Mouse (Mus musculus): ENCODE data around the gene Nebl. TPM values are rescaled to one million over a fixed set of nuclear protein-coding genes. Genes with fewer than 3 reads are reported as not detected.

The Nebl gene
- polyA plus RNA-seq, 1 experiment from 2014 or later: 9.8 TPM

GRCm38 (mm10) chr2:17702481-17703169 lies 28.6 kb downstream of the Nebl start:
- H3K4me2 ChIP-seq (replicated peaks): no peak overlapping the region
- no peak overlapping the region for H3K4me3 ChIP-seq
- ATAC-seq (ENCODE audit: low FRiP score, low read depth): no peak
- no peaks in the 10 kb centered on the region for H3K9me3 ChIP-seq
- H3K9ac ChIP-seq: no peak overlapping the region
- no peak overlapping the region for H3K27ac ChIP-seq
- no peaks in the 10 kb centered on the region for H3K4me1 ChIP-seq
- H3K27me3 ChIP-seq (replicated peaks): no peaks in the 10 kb centered on the region
- WGBS: 61% methylated on average over 7 of the region's 7 CpGs
- H3K36me3 ChIP-seq: no peaks in the 10 kb centered on the region

DNA sequence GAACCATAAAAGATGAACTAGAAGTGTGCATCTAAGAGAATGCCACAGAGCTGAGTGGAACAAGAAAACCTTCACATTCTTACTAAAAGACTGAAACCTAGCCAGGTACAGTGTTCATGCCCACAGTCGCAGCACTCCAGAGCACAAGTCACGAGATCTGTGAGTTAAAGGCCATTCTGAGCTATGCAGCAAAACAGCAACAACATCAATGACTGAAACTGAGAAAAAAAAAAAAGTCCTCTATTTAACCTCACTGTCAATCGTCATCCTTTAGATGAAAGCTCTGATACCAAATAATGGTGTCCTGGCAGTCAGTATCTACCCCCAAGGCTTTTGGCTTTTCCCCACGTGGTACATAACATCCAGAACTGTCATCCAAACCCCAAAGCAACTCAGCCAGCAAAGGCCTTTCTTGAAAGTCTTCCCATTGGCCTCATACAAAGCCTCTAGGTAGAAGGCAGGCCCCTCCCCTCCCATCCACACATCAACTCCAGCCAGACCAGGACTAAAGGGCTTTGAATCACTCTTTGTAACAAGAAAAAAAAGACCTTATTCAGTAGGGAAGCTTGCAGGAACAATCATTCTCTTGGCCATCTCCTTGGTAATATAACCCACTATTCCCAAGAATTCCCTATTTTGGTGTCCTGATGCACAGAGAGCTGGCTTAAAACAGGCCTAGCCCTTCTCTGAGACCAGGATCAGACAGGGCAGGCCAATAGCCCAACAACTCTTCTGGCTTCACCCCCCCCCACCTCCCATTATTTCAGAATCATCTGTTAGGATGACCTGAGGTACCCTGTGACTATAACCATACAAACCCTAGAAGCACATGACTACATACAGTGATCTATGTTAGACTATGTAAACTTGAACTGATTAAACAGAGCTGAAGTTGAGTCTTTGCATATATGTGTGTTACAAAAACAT lies 32.8 kb downstream of the Nebl start:
- Histone ChIP-seq H3K27ac (no peak overlapping the region), H3K4me2 (replicated peaks) (no peak overlapping the region), H3K4me3 (no peak overlapping the region), H3K36me3 (no peaks in the 10 kb centered on the region), H3K4me1 (no peaks in the 10 kb centered on the region), H3K9me3 (no peaks in the 10 kb centered on the region), H3K27me3 (replicated peaks) (no peaks in the 10 kb centered on the region), H3K9ac (no peak overlapping the region)
- WGBS: 40% methylated on average over 4 of the region's 4 CpGs
- ATAC-seq (ENCODE audit: low FRiP score, low read depth): peak; percentile 74; the same call in 1 of the 2 replicates

GRCm38 (mm10) chr2:17692926-17693325 lies 38.3 kb downstream of the Nebl start:
- no peaks in the 10 kb centered on the region for H3K9me3 ChIP-seq
- H3K4me1 ChIP-seq: no peaks in the 10 kb centered on the region
- 91% methylated on average over 2 of the region's 2 CpGs for WGBS
- H3K27me3 ChIP-seq (replicated peaks): no peaks in the 10 kb centered on the region
- no peak overlapping the region for H3K9ac ChIP-seq
- no peak for ATAC-seq (ENCODE audit: low FRiP score, low read depth)
- no peak overlapping the region for H3K27ac ChIP-seq
- H3K36me3 ChIP-seq: no peaks in the 10 kb centered on the region
- H3K4me2 ChIP-seq (replicated peaks): no peak overlapping the region
- no peak overlapping the region for H3K4me3 ChIP-seq

GRCm38 (mm10) chr2:17690264-17690663 lies 41.0 kb downstream of the Nebl start:
- Histone ChIP-seq H3K4me3 (no peak overlapping the region), H3K9me3 (no peaks in the 10 kb centered on the region), H3K4me1 (no peaks in the 10 kb centered on the region), H3K4me2 (replicated peaks) (no peak overlapping the region), H3K9ac (no peak overlapping the region), H3K27ac (no peak overlapping the region), H3K36me3 (no peaks in the 10 kb centered on the region), H3K27me3 (replicated peaks) (no peaks in the 10 kb centered on the region)
- ATAC-seq (ENCODE audit: low FRiP score, low read depth): no peak
- WGBS: 81% methylated on average over 5 of the region's 5 CpGs

DNA sequence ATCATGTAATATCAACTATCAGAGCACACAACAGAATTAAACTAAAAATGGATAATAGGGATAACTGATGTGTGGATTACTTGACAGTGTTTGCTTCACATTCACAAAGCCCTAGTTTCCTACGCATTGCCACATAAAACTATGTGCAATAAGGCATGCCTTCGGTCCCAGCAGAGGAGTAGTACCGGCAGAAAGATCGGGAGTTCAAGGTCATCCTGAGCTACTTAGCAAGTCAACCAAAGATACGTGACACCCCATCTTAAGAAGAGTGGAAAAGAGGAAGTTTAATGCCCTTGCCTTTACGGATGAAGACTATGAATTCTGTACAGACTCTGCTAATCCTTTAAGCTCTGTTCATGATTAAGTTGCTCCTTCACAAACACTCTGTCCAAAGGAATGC lies 44.1 kb downstream of the Nebl start:
- WGBS: 92% methylated on average over 6 of the region's 6 CpGs

GRCm38 (mm10) chr2:17683326-17684040 lies 47.8 kb downstream of the Nebl start:
- no peak overlapping the region for H3K4me2 ChIP-seq (replicated peaks)
- H3K4me3 ChIP-seq: no peak overlapping the region
- H3K4me1 ChIP-seq: no peaks in the 10 kb centered on the region
- H3K9me3 ChIP-seq: no peaks in the 10 kb centered on the region
- no peak for ATAC-seq (ENCODE audit: low FRiP score, low read depth)
- no peak overlapping the region for H3K27ac ChIP-seq
- no peak overlapping the region for H3K9ac ChIP-seq
- H3K36me3 ChIP-seq: no peaks in the 10 kb centered on the region
- WGBS: 69% methylated on average over 4 of the region's 4 CpGs
- no peaks in the 10 kb centered on the region for H3K27me3 ChIP-seq (replicated peaks)

More for the DNA sequence above, 44.1 kb downstream of the Nebl start:
- Histone ChIP-seq H3K27me3 (replicated peaks) (no peaks in the 10 kb centered on the region), H3K9me3 (no peaks in the 10 kb centered on the region), H3K27ac (no peak overlapping the region), H3K4me1 (no peaks in the 10 kb centered on the region), H3K4me3 (no peak overlapping the region), H3K4me2 (replicated peaks) (no peak overlapping the region), H3K9ac (no peak overlapping the region), H3K36me3 (no peaks in the 10 kb centered on the region)
- no peak for ATAC-seq (ENCODE audit: low FRiP score, low read depth)

- ATAC-seq (ENCODE audit: low FRiP score, low read depth): no peak
- Histone ChIP-seq H3K9me3 (no peaks in the 10 kb centered on the region), H3K4me1 (peaks cover 14% of the 10 kb centered on the region; the same call in 1 of the 2 replicates), H3K27ac (no peak overlapping the region), H3K9ac (no peak overlapping the region), H3K4me3 (no peak overlapping the region), H3K27me3 (replicated peaks) (no peaks in the 10 kb centered on the region), H3K36me3 (no peaks in the 10 kb centered on the region), H3K4me2 (replicated peaks) (no peak overlapping the region)
- 88% methylated on average over 10 of the region's 10 CpGs for WGBS
Measured at GRCm38 (mm10) chr2:17672156-17672555, 59.1 kb downstream of the Nebl start.

DNA sequence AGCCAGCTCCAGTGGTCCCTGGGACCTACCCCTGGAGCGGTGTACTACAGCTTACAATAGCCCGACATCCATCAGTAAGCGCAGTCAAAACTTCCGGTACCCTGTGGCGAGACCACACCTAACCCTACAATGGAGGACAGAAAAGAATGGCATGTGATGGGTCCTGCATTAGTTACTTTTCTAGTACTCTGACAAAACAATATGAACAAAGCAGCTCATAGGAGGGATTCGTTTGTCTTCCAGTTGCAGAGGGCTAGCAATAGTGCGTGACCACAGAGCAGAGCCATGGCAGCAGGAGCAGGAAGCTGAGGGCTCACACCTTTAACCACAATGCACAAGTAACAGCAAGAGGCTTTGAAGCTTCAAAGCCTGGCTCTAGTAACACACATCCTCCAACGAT lies 59.7 kb downstream of the Nebl start:
- no peak overlapping the region for H3K9ac ChIP-seq
- H3K4me1 ChIP-seq: peaks cover 14% of the 10 kb centered on the region; the same call in 1 of the 2 replicates
- no peak overlapping the region for H3K4me3 ChIP-seq
- H3K27ac ChIP-seq: no peak overlapping the region
- no peak overlapping the region for H3K4me2 ChIP-seq (replicated peaks)
- H3K9me3 ChIP-seq: no peaks in the 10 kb centered on the region
- ATAC-seq (ENCODE audit: low FRiP score, low read depth): no peak
- WGBS: 89% methylated on average over 8 of the region's 8 CpGs
- no peaks in the 10 kb centered on the region for H3K27me3 ChIP-seq (replicated peaks)
- no peaks in the 10 kb centered on the region for H3K36me3 ChIP-seq

GRCm38 (mm10) chr2:17669953-17670352 lies 61.3 kb downstream of the Nebl start:
- WGBS: 11% methylated on average over 10 of the region's 10 CpGs
- Histone ChIP-seq H3K4me1 (peaks cover 14% of the 10 kb centered on the region; the same call in 1 of the 2 replicates), H3K4me3 (no peak overlapping the region), H3K36me3 (no peaks in the 10 kb centered on the region), H3K27ac (peak overlapping the region; percentile 67; the same call in 1 of the 2 replicates), H3K9me3 (no peaks in the 10 kb centered on the region), H3K4me2 (replicated peaks) (peak overlapping the region; percentile 56), H3K9ac (peak overlapping the region; percentile 21; the same call in 1 of the 2 replicates), H3K27me3 (replicated peaks) (no peaks in the 10 kb centered on the region)
- peak; percentile 83 for ATAC-seq (ENCODE audit: low FRiP score, low read depth)

DNA sequence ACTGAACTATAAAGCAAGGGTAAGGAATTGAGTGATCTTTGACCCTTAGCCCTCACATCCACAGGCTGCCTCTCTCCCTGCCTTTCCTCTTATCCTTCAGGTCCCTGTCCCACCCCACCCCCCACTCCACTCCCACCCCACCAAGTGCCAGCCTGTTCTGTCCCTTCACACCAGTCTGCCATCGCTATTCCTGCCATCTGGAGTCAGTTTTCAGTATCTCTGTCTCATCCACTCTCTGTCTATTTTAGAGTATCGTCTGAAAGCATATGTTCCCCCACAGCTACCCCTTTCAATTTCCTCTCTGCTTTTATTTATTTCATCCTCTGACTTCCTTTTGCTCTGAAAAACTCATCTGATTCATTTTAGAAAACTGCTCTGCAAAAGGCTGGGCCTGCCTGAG lies 62.3 kb downstream of the Nebl start:
- peaks cover 14% of the 10 kb centered on the region; the same call in 1 of the 2 replicates for H3K4me1 ChIP-seq
- H3K27ac ChIP-seq: no peak overlapping the region
- WGBS: 60% methylated on average over 2 of the region's 2 CpGs
- no peak for ATAC-seq (ENCODE audit: low FRiP score, low read depth)
- H3K36me3 ChIP-seq: no peaks in the 10 kb centered on the region
- no peak overlapping the region for H3K9ac ChIP-seq
- no peak overlapping the region for H3K4me3 ChIP-seq
- H3K9me3 ChIP-seq: no peaks in the 10 kb centered on the region
- H3K27me3 ChIP-seq (replicated peaks): no peaks in the 10 kb centered on the region
- H3K4me2 ChIP-seq (replicated peaks): no peak overlapping the region

DNA sequence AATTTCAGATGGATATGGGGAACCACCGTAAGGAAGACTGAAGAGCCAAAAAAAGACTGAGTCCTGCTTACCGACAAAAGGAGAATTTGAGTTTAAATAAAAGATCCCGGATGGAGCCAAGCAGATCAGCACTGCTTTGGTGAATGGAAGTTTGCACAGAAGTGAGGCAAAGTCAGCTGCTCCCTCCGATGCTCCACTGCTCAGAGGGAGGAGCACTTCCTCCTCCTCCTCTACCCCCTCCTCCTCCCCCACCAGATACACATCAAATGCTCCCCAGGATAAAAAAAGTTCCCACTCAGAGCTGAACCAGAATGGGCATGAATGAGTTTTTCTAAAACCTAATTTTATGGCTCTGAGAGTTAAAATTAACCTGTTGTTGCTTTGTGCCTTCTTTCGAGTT lies 73.1 kb downstream of the Nebl start:
- no peak for ATAC-seq (ENCODE audit: low FRiP score, low read depth)
- H3K27ac ChIP-seq: no peak overlapping the region
- WGBS: 76% methylated on average over 5 of the region's 5 CpGs

More for the DNA sequence above, 73.1 kb downstream of the Nebl start:
- Histone ChIP-seq H3K9ac (no peak overlapping the region), H3K9me3 (no peaks in the 10 kb centered on the region), H3K4me2 (replicated peaks) (no peak overlapping the region), H3K4me3 (no peak overlapping the region), H3K36me3 (no peaks in the 10 kb centered on the region), H3K27me3 (replicated peaks) (no peaks in the 10 kb centered on the region), H3K4me1 (no peaks in the 10 kb centered on the region)

Measured in neural tube, embryonic 12.5 days (tissue).